Mouse (Mus musculus) heart, postnatal 0 days (tissue): Measurements from ENCODE around the gene Plppr1.

Experiments used
- CTCF ChIP-seq: IDR thresholded peaks from 2 replicates; pipeline ENCODE4 v1.5.1; 2016; ENCODE audit warnings: antibody characterized with exemption, control low read depth, low read depth
- EP300 ChIP-seq: IDR thresholded peaks from 2 replicates; pipeline ENCODE4 v1.6.1; 2016; ENCODE audit warnings: antibody characterized with exemption, low read depth

- no peak for TF ChIP-seq CTCF
- no peak for TF ChIP-seq EP300
Observed at GRCm38 (mm10) chr4:49075881-49076280, 16.8 kb downstream of the Plppr1 start.
